Mouse (Mus musculus): ENCODE results near the gene Gm17631.
"Not testable (repeated sequence)": the region's sequence is repeated elsewhere in the genome, so short reads cannot be mapped to it uniquely, and the experiment has no call there.

Gm17631 gene

GRCm38 (mm10) chr6:129862349-129862748 is at the start of gene Gm17631:
Gene Gm17631, plus strand, starts transcription at chr6:129862649.
- not testable (repeated sequence) for DNase-seq

GRCm38 (mm10) chr6:129817731-129818130 is 44.7 kb upstream of the Gm17631 start:
- no peak for DNase-seq

GRCm38 (mm10) chr6:129824004-129824403 is 38.4 kb upstream of the Gm17631 start:
- DNase-seq = no peak

- no peak for DNase-seq
These were observed 36.9 kb upstream of the Gm17631 start for GRCm38 (mm10) chr6:129825559-129825958.

- DNase-seq = no peak
These were observed 14.1 kb downstream of the Gm17631 start, which contains the start of gene Klra17 for GRCm38 (mm10) chr6:129876549-129876948. Gene Klra17, minus strand, starts transcription at chr6:129876672.

GRCm38 (mm10) chr6:129882525-129882924 is 20.1 kb downstream of the Gm17631 start:
- DNase-seq = no peak
